Mouse (Mus musculus): Measurements from ENCODE around the gene Bdnf.

Gene Bdnf

DNA sequence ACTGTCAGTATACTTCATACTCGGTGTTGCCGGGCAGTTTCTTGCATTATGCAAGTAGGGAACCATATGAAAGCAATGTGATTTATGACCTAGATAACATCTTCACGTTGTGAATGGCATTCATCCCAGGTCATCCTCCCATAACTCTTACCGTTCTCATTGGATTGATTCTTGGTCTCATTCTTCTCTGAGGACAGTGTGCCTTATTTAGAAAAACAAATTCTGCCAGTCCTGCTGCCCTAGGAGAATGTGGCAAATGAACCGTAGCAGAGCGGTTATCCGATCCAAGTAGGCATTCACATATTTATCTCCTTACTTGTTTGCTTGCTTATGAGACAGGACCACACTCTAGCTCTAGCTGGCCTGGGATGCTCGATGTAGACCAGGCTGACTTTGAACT is 32.0 kb downstream of the Bdnf start:
- DNase-seq (ENCODE audit: low read depth) = no peak

DNA sequence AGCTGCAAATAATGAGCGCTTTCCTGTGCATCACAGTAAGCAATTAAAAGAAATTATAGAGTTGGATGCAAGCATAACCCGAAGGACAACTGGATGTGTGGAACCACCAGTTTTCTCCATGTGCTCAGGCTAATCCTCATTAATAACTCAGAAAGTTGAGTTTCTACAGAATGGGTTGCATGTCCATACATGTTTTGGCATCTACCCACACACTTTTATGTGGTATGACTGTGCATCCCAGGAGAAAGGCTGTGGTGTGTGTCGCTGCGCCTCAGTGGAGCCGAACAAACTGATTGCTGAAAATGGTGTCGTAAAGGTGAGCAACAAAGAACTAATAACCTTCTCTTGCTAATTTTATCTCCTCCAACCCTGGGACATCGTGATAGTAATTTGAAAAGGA is 34.8 kb downstream of the Bdnf start:
- no peak for DNase-seq (ENCODE audit: low read depth)

DNA sequence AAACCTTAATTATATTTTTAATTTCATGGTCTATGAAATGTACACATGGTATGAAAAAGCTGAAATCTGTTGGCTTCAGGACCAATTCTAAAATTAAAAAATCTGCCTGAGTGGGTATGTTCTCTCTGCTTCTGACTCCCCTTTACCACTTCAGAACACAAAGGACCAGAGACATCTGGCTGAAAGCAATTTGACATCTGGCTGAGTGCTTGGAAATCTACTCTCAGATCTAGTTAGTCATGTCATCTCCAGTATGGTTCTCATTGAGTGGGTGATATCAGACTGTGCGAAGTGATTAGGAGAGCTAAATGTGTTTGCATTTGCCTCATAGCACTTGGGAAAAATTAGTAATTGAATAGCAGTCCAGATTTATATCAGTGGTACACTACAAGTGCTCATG is 36.5 kb downstream of the Bdnf start:
- DNase-seq (ENCODE audit: low read depth) = no peak

DNA sequence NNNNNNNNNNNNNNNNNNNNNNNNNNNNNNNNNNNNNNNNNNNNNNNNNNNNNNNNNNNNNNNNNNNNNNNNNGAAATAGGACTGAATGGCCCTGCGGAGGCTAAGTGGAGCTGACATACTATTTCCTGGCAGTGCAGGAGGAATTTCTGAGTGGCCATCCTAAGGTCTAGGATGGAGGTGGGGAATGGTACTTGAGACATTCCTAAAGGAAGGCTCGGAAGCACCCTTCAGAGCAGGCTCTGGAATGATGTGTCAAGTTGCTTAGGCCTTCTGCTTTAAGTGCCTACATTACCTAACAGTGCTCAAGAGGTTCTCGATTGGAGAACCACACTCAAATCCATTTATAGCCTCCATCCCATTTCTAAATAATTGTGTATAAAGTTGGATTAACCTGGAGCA is 50.8 kb downstream of the Bdnf start:
- no peak for DNase-seq (ENCODE audit: low read depth)

DNA sequence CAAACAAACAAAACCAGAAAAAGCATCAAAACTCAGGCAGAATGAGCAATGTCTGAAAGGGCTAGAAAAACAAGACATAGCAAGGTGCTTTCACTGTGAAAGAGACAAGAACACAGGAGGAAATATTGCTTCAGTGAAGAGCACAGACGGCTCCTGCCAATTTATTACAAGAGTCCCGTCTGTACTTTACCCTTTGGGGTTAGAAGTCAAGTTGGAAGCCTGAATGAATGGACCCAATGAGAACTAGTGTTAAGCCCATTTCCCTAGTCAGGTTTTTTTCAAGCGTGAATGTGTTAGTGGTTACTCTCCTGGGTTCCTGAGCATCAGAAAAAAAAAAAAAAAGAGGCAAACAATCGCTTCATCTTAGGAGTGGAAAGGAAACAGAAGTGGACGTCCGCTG is 51.3 kb downstream of the Bdnf start:
- DNase-seq (ENCODE audit: low read depth) = no peak

DNA sequence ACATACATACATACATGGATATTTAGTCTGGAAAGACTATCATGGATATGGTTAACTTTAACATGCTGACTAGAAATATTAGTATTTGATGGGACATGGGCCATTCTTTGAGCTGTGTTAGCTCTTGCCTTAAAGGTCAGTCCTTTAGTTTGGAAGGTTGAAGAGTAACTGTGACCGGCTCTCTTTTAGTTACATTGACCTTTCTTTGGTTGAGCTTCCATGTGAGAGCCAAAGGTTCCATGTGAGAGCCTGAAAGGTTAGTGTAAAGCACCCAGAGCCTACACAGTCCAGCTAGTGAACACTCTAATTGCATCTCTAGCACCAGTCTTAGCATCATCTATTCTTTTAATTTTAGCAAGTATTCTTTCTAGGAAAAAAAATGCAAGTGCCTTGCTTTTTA is 54.7 kb downstream of the Bdnf start:
- no peak for DNase-seq (ENCODE audit: low read depth)

DNA sequence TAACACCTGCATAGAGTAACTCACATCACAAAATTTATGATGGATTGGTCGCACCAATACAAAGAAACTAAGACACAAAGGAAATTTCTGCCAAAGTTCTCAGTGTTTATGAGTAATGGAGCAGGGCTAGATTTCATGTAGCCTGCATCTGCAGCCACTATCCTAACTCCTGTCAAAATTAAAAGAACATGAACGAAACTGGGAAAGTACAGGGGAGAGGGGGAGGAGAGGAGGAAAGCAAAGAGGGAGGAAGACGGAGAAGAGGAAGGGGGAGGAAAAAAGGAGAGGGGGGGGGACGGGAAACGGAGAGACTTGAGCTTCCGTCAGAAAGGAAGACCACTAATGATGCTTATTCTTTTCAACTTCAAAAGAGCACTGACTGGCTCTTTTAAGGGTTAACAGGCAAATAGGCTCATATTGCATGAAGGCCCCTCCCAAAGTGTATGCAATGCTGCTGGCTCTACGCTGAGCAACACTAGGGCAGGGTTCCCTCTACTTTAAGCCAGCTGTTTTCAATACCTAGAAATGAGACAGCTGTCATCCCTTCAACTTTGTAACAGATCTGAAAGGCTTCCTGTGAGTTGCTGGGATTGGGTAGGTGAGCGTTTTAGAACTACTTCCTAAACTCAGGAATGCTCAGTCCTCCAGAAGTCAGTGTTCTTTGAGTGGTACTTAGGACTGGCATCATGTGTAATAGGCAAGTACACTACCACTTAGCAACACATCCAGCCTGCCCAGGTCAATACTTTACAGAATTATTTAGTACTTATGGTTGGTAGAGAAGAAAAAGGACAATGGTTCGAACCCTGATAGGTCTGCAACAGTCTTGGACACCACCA is 58.9 kb downstream of the Bdnf start:
- no peak for DNase-seq (ENCODE audit: low read depth)

DNA sequence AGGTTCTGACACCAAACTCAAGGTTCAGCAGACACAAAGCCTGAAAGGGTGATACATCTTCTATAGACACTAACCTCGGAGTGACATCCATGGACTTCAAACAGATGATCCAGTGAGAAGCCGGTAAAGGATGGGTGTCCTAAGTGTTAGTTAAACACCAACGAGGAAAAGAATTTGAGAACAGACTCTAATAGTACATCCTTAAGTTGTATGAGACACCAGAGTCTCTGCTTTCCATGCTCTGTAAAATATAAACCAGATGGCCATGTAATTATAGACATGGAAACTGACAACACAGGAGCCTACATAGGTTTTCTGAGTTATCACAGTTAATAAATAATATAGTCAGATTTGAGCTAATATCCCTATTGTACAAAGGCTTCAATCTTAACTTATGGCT is 59.7 kb downstream of the Bdnf start:
- no peak for DNase-seq (ENCODE audit: low read depth)

DNA sequence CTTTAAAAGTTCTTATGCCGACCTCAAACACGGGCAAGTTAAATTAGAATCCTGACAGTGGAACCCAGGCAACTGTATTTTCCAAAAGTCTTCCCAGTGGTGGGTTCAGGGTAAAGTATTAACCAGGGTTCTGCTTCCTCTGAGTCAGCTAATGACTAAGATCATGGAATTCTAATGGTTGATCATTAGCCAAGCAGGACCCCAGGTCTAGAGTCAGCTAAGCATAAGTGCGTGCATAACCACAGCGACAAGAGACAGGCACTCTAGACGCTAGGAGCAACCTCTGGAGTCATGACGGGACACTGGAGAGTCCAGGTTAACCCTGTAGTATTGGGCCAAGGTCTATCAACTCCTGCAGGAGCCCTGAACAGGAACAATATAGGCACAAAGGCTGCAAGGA is 60.2 kb downstream of the Bdnf start:
- no peak for DNase-seq (ENCODE audit: low read depth)

DNA sequence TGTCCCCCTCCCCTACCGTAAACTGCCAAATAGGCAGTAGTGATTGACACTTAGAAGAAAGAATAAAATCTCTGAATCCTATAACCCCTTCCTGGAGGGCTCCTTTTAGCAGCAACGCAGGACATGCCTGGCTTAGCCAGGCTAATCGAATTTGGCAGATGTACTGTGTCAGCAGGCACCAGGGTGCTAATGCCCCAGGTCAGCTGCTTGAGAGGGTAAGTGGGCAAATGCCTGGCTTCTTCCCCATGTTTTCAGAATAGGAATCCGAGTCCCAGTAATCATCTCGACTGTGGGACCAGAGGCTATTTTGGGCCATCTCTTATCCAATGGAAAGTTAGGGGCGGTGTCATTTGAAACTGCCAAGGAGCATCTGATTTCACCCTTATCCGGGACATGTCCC is 60.8 kb downstream of the Bdnf start:
- no peak for DNase-seq (ENCODE audit: low read depth)

DNA sequence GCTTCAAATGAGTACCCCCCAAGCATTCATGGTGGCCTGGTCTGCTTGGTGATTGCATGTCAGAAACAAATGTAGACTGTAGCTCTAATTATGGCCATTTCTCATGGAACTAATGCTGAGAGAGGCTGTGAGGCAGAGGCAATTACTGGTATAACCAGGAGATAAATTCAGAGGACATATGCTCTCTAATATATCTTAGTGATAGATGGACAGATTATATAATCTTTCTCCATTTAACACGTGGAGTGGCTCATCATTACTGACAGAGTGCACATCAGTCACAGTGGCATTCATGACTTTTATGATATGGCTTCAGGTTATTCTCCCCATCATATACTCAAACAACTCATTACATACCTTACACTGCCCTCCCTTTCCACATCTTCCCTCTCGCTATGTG is 61.8 kb downstream of the Bdnf start:
- no peak for DNase-seq (ENCODE audit: low read depth)

DNA sequence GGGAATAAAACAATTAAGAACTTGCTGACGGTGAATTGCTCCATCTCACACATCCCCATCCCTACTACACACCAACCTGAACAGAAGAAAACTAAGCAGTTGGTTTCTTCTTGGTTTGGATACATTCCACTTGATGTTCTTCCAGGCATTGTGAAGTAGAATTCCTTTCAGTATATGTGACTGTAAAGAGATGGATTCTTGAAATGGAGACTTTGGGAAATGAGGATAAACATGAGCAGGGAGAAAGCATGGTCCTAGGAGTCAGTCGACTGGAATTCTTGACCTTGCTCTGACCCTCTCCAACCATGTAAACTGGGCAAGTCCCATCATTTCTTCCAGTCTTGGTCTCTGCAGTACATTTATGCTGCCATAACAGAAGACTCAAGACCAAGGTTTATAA is 63.8 kb downstream of the Bdnf start:
- no peak for DNase-seq (ENCODE audit: low read depth)

DNA sequence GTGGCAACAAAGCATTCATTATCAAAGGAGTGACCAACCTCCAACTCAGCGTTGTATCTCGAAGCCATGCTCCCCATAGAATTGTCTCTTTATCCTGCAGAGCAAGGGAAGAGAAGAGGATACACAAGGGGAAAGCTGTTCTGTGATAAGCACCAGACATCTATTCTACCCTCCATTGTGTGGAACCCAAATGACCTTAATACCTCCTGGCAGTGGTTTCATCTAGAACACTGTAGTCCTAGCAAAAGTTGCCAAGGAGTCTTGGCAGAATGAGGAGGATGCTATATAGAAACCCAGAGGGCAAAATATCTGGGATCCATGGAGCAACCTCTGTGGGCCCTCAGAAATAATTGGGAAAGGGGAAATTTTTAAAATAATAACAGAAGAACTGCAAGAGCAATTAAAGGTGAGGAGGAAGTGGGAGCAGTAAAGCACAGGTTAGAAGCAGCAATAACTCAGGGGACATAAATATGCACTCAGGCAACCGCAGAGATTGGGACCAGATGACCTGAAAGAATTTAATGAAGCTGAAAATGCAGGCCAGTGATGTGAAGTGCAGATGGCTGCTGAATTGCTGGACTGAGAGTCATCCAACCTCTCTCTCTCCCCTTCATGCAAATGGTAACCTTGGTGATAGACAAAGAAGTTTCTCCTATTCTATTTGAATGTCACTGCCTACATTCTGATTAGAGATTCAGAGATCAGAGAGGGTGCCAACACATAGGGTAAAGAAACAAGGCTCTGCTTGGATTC is 68.9 kb downstream of the Bdnf start:
- DNase-seq (ENCODE audit: low read depth) = no peak

DNA sequence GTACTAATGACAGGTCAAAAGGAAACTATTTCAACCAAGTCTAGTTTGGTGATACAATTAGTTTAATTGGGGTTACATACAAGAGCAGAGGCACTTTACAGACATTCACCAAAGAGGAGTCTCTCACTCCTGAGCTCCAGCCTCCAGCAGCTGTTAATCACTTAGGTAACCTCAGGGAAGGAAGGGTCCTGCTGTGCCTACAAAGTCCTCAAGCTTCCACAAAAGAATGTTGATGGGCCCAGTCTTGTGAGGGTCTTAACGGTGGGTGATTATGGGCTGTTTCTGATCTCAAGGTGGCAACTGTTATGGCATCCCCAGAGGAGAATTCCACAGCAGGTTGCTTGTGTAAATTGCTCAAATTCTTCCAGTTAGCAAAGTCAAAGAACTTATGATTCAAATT is 71.7 kb downstream of the Bdnf start:
- no peak for DNase-seq (ENCODE audit: low read depth)

DNA sequence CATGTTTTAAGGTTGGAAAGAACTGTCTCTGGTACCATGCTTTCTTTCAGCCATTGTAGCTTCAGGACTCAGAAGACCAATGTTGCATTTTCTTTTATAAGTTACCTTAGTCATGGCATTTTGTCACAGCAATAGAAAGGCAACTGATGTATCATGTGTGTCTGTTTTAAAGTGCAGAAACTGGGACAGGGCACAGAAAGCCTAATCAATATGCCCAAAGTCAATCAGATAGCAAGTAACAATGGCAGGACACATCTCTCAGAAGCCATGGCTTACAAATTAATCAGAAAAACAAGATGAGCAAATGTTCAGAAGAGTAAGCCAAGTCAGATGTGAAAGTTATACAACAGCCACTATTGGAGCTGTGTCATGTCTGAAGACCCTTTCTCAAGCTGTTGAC is 73.9 kb downstream of the Bdnf start:
- no peak for DNase-seq (ENCODE audit: low read depth)

DNA sequence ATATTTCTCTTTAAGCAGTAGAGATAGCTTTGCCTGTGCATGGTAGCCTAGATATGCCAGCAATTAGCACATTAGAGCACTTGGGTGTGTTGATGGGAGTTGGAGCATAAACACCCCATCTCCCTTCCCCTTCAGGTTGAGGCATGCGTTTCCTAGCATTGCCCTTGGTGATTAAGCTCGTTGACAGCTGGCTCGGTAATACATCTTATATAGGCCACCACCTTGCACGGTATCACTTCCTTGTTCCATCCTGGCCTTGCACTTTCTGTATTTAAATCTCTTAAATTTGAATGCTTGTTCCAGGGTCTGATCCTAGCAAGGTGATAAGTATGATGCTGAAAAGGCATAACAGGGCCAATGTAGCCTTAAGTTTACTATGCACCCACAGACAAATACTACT is 74.3 kb downstream of the Bdnf start:
- no peak for DNase-seq (ENCODE audit: low read depth)

DNA sequence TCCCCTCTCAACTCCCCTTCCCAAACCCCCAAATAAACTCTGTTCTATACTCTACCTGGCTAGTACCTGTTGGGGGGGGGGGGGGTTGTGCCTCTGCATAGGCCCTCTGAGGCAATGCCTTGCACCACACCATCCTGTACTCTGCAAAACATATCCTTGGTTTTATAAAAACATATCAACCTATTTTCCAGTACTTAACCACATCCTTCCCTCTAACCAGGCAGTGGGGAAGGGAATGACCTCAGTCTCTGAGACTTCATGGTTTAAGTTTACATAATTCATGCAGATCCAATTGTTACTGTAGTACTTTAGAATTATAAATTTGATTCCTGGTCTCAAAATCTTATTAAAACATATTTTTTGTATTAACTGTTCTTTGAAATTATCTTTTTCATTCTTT is 75.5 kb downstream of the Bdnf start:
- no peak for DNase-seq (ENCODE audit: low read depth)

DNA sequence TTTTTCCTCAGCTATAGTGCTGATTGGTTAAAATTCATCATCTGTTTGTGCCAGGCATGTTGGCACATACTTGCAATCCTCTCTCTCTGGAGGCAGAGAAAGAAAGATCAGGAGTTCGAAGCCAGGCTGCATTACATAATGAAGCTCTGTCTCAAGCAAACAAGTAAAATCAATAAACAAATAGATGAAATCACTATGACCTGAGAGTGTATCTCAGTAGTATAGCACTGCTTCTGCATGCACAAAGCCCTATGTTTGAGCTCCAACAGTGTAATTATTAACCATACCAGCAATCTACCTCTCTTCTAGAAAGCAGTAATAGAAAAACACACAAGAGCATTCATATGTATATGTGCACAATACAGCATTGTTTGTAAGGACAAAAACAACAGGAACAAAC is 76.0 kb downstream of the Bdnf start:
- no peak for DNase-seq (ENCODE audit: low read depth)

DNA sequence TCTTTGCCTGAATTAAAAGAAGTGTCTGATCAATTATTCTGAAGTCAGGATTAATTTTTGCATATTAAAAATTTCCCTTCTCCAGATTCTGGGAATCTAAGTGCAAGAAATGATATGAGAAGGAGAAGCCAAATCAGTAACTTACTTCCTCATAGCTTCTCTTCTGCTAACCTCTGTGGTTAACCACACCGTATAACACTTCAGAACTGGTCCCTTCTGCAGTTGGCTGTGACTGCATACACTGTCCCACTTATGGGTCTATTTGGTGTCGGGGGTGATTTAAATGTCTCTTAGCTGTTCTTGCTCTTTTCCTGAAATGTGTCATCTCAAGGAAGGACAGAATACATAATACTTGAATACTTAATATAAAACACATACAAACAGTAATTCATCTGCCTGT is 81.8 kb downstream of the Bdnf start:
- no peak for DNase-seq (ENCODE audit: low read depth)

DNA sequence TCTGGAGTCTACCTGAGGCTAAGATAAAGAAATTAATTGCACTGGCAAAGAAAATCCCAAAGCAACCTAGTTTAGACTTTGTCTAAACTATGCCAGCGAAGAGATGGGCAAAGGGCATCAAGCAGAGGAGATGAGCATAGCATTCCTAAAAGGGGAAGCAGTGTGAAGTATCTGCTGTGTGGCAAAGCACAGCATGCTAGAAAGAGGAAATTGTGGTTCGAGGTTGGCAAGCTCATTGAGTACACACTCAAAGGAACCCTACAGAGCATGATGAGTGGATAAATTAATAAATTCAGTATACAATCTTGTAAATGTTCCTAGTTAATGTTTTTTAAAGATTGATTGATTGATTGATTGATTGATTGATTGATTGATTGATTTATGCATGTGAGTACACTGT is 92.3 kb downstream of the Bdnf start:
- no peak for DNase-seq (ENCODE audit: low read depth)

DNA sequence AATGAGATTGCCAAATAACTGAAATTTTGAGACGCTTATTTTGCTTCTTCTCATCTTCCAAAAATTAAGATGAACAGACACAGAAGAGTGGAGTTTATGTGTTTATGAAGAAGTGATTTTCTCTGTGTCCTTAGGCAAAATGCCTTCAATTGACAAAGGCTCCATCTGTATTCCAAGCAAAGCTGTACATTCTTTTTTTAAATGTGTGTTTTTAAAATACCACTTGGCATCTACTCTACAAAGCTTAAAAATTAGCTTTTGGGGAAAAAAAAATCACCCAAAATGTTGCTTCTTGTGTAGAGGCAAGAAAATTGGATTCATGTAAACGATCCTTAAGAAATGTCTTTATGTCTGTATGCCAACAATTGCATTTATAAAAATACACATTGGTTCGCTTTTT is 94.3 kb downstream of the Bdnf start:
- no peak for DNase-seq (ENCODE audit: low read depth)

DNA sequence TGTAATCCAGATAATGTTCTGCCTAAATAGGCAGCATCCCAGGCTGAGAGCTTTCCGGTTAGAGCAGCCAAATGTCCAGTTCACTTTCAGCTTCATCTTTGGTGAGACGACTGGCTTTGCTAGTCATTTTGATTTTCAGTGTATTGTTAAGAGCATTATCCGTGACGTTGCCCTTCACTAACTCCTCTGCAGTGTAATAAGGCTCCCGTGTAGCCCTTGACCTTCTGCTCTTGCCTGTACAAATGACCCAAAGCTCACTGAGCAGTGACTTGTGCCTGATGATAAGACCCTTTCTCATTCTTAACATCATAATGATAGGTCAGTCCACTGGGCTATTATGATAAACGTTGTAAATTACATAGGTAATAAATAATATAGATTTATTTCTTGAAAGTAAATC is 101.9 kb downstream of the Bdnf start:
- DNase-seq (ENCODE audit: low read depth) = no peak

Data from induced T-regulatory cell, adult 2 months (primary cell).